Mouse (Mus musculus) left cerebral cortex, adult 8-10 months (tissue): ENCODE measurements around the gene Lgi1. TPM values are rescaled to one million over a fixed set of nuclear protein-coding genes. Genes with fewer than 3 reads are reported as not detected.

Experiments
- DNase-seq, 2 experiments: peaks; one replicate each; pipeline ENCODE4 v3.0.0; 2022; ENCODE audit warnings: low spot score in 2 of 2
- total RNA-seq, 4 experiments: library from RNA; stranded (reverse); gene quantifications; 2 replicates each; pipeline ENCODE4 v1.2.4; 2022

Lgi1 gene
- total RNA-seq, 4 experiments from 2014 or later = 116 to 135 (median 120) TPM

- DNase-seq = no peak
Observed at GRCm38 (mm10) chr19:38261351-38261750, 3.0 kb upstream of the Lgi1 start.

GRCm38 (mm10) chr19:38263829-38264504, 369 bp upstream of the Lgi1 start:
- DNase-seq = peak; percentile 52 to 74

GRCm38 (mm10) chr19:38265767-38266166, 1.4 kb downstream of the Lgi1 start:
- DNase-seq = no peak

- no peak for DNase-seq
Observed at GRCm38 (mm10) chr19:38267469-38267868, 3.1 kb downstream of the Lgi1 start.

- no peak for DNase-seq
Observed at GRCm38 (mm10) chr19:38271071-38271470, 6.7 kb downstream of the Lgi1 start.

GRCm38 (mm10) chr19:38273820-38274219, 9.5 kb downstream of the Lgi1 start:
- no peak for DNase-seq

- no peak for DNase-seq
Observed at GRCm38 (mm10) chr19:38274747-38275421, 10.5 kb downstream of the Lgi1 start.

GRCm38 (mm10) chr19:38276226-38276625, 11.9 kb downstream of the Lgi1 start:
- DNase-seq = no peak

GRCm38 (mm10) chr19:38280242-38280641, 15.9 kb downstream of the Lgi1 start:
- DNase-seq = no peak

- no peak for DNase-seq
Observed at GRCm38 (mm10) chr19:38282407-38282806, 18.1 kb downstream of the Lgi1 start.

- no peak for DNase-seq
Observed at GRCm38 (mm10) chr19:38288556-38288955, 24.2 kb downstream of the Lgi1 start.

GRCm38 (mm10) chr19:38291432-38291831, 27.1 kb downstream of the Lgi1 start:
- DNase-seq = peak; percentile 23 to 79

- no peak for DNase-seq
Observed at GRCm38 (mm10) chr19:38298018-38298626, 33.8 kb downstream of the Lgi1 start.

- no peak for DNase-seq
Observed at GRCm38 (mm10) chr19:38308116-38308515, 43.8 kb downstream of the Lgi1 start.

GRCm38 (mm10) chr19:38315099-38315498, 50.8 kb downstream of the Lgi1 start:
- DNase-seq = no peak

- DNase-seq = no peak
Observed at GRCm38 (mm10) chr19:38316602-38317313, 52.4 kb downstream of the Lgi1 start.

- DNase-seq = no peak
Observed at GRCm38 (mm10) chr19:38318308-38318707, 54.0 kb downstream of the Lgi1 start.

- DNase-seq = no peak
Observed at GRCm38 (mm10) chr19:38319168-38319567, 54.8 kb downstream of the Lgi1 start.

GRCm38 (mm10) chr19:38320651-38321188, 56.4 kb downstream of the Lgi1 start:
- no peak for DNase-seq

- DNase-seq = no peak
Observed at GRCm38 (mm10) chr19:38323726-38324125, 59.4 kb downstream of the Lgi1 start.

- no peak for DNase-seq
Observed at GRCm38 (mm10) chr19:38324147-38325028, 60.1 kb downstream of the Lgi1 start.
